Mouse (Mus musculus) spleen, postnatal 4 days (tissue): ENCODE measurements around the gene Ggt5.

Experiments
- DNase-seq, 2 experiments: peaks; one replicate each; pipeline ENCODE4 v3.0.0; 2022; ENCODE audit warnings: low spot score in 2 of 2

The Ggt5 gene

GRCm38 (mm10) chr10:75625920-75626319 is 36.8 kb downstream of the Ggt5 start:
- DNase-seq = no peak

GRCm38 (mm10) chr10:75626991-75627390 is 37.9 kb downstream of the Ggt5 start:
- DNase-seq = no peak

GRCm38 (mm10) chr10:75627490-75627889 is 38.4 kb downstream of the Ggt5 start:
- DNase-seq = no peak

DNA sequence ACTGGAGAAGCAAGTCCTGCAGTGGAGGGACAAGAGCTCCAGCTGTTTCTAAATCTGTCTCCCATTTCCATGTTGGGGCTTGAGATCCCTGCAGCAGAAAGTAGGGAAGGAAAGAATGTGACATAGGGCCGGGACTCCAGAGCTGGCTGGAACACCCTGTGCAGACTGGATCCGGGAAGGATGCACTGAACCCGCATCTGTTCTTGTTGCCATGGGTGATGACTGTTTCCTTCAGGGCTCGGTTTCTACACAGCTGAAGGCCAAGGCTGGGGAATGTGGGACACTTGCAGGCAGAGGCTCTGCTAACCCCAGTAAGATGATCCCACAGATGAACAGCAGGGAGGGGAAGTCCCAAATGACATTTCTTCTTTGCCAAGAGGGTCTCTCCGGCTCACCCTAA is 43.5 kb downstream of the Ggt5 start:
- DNase-seq = no peak

- DNase-seq = no peak
Measured at GRCm38 (mm10) chr10:75633048-75633447, 43.9 kb downstream of the Ggt5 start.

GRCm38 (mm10) chr10:75633576-75634139 is 44.5 kb downstream of the Ggt5 start:
- DNase-seq = no peak

- DNase-seq = no peak
Measured at GRCm38 (mm10) chr10:75634610-75635009, 45.5 kb downstream of the Ggt5 start.

- no peak for DNase-seq
Measured at GRCm38 (mm10) chr10:75635019-75635692, 46.0 kb downstream of the Ggt5 start.

- peak; percentile 79 to 92 for DNase-seq
Measured at GRCm38 (mm10) chr10:75635693-75636055, 46.5 kb downstream of the Ggt5 start.

DNA sequence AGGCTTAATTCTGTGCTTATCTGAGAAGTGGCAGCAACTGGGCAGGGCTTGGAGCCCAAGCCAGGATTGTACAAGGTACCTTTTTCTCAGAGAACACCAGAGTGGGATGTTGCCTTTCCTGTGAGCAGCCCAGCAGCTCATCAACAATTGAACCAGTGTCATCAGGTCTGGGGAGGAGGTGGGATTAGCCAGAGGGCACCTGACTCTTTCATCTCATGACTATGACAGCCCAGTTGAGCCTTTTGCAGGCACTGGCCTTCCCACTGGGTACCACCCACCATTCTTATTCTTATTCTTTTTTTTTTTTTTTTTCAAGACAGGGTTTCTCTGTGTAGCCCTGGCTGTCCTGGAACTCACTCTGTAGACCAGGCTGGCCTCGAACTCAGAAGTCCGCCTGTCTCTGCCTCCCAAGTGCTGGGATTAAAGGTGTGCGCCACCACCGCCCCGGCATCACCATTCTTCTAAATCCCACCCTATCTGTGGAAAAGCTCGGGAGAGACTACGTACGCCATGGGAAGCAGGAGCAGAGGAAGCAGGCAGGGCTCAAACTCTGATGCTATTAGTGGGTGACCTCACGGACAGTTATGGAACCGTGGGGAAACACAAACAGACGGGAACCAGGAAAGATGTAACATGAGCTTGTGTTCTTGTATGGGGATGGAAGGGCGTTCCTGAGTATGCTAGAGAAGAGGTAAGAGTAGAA is 47.1 kb downstream of the Ggt5 start:
- no peak for DNase-seq

DNA sequence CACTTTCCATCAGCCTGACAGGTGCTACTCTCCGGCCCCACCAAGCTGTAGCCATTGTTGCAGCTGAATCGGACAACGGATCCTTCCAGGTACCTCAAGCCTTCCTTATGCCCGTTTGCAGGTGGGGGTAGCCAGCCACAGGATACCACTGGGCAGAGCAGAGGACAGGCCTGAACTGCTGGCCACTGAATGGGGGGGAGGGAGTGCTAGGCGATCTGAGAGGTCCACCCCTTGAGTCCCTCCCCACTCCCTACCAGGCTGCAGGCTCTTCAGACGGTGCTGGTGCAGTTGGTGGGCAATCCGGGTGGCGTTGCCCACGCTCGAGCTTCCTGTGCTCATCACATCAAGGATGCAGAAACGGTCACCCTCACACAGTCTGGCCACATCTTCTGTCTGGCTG is 48.6 kb downstream of the Ggt5 start:
- no peak for DNase-seq

DNA sequence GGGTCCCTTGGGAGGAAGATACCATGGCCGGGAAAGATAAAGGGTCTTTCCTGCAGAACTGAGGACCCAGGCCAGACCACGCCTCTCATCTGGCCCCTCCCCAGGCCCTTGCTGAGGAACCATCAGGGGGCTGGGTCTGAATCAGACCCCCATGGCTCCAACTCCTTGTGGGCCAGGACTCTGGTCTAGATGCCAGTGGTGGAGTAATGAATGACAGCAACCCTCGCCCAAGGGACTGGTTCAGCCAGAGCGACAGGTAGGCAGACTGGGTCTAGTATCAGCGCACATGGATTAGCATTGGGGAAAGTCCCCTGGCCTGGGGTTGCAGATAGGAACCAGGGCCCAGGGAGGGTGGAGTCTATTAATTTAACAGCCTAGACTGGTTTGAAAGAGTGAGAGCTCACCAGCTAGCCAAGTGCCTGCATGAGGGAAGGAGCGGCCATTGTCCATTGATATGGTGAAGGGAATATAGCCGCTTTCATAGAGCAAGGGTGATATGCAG is 52.6 kb downstream of the Ggt5 start:
- DNase-seq = no peak

DNA sequence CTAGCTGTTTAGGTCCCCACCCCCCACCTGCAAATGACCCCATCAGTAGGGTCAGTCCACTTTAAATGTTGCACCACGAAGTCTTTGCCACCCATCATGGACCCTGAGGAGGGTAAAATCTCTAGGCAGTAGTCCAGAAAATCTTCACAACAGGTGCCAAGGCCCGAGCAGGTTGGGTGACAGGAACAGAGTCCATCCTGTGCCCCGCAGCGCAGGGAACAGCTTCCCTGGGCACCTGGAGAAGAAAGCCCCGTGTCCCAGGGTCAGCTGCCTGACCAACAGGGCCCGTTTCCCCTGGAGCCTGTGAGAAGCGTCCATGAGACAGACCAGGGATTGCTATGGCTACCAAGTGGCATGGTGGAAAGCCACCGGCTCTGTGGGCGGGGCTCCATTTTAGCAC is 53.3 kb downstream of the Ggt5 start:
- no peak for DNase-seq

GRCm38 (mm10) chr10:75642891-75643290 is 53.8 kb downstream of the Ggt5 start:
- DNase-seq = no peak

GRCm38 (mm10) chr10:75643741-75644343 is 54.7 kb downstream of the Ggt5 start, which contains the start of gene Susd2:
Gene Susd2 (minus strand): TSS chr10:75644008.
- DNase-seq = peak; percentile 68 to 80

- no peak for DNase-seq
Measured at GRCm38 (mm10) chr10:75645616-75646015, 56.5 kb downstream of the Ggt5 start.

GRCm38 (mm10) chr10:75646406-75646805 is 57.3 kb downstream of the Ggt5 start:
- DNase-seq = no peak

- no peak for DNase-seq
Measured at GRCm38 (mm10) chr10:75647362-75647761, 58.2 kb downstream of the Ggt5 start.

DNA sequence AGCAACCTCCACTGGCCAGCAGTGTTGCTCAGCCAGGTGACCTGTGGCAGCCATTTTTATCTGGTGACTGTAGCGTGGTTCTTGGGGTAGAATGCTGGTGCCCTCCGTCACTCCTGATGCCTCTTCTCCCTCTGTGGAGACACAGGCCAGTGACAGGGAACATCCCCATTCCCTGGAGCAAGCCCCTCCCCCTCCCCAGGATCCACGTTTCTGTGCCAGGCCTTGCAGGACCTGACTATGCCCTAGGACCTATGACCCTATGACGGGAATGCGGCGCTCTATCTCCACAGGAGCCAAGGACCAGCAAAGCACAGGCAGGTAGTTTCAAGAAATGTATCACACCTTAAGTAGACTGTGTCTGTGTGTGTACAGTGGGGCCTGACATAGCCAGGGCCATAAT is 59.0 kb downstream of the Ggt5 start:
- no peak for DNase-seq

DNA sequence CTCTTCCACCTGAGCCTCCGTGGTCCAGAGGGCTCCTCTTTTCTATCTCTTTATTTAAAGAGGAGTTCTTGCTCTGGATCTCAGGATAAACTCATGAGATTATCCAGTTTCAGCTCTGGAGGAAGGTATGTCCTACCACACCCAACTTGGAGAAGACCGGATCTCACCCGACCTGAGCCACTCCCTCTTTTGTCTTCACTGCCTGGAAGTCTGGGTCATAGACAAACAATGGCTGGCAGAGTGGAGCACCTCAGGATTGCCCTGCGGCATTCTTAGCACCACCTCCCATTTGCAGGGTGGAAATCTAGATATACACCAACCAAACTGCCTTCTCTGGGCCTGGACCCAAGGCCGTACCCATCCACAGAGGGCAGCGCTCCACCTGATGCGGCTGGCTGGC is 59.9 kb downstream of the Ggt5 start:
- no peak for DNase-seq

- no peak for DNase-seq
Measured at GRCm38 (mm10) chr10:75649406-75649995, 60.4 kb downstream of the Ggt5 start.

DNA sequence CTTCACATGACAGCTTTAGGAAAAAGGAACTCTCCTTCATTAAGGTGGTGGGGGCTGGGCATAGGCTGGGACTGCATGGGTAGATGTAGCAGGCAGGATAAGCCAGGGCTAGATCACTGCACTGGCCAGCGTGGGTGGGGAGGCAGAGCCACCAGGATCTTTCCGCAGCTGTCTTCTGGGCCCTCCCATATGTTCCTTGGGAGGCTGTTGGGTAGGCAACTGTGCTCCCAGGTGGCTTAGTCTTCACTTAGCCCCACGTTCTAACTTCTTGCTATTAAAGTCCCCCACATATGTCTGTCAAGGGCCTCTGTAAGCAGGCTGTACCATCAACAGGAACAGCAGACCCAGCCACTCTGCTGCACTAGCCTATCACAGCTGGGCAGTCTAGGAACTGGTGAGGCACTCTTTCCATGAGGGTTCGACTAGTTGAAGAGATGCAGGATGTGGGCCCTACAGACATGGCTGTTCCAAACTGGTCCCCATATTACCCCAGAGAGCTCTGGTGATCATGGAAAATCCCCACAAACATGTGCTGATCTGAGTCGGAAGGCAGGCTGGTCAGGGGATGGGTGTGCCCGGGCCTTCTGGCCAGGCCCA is 61.3 kb downstream of the Ggt5 start:
- DNase-seq = no peak
